Mouse (Mus musculus) midbrain, postnatal 0 days (tissue): ENCODE data around the gene Arel1. TPM values are rescaled to one million over a fixed set of nuclear protein-coding genes. Genes with fewer than 3 reads are reported as not detected.

Experiments used
- ATAC-seq: fragments of 200-750 bp; cut with Nextera tagmentation; 2 replicates; pipeline ENCODE4 v1.8.0; 2017; ENCODE audit warnings: moderate number of reproducible peaks, mild to moderate bottlenecking, moderate TSS enrichment, moderate library complexity; ENCODE audit not compliant: low FRiP score
- DNase-seq: peaks from one replicate; pipeline ENCODE4 v3.0.0-alpha.2; 2015; ENCODE audit warnings: low spot score
- H3K27ac ChIP-seq: fragments of 300-500 bp; sonication (generic); 2 replicates; pipeline ENCODE4 v1.5.1; 2014; ENCODE audit warnings: low read depth, mild to moderate bottlenecking, low read length, mixed read lengths
- H3K27me3 ChIP-seq: fragments of 300-500 bp; sonication (generic); 2 replicates; pipeline ENCODE4 v1.6.1; 2014; ENCODE audit warnings: low read length, control low read depth, mixed read lengths; ENCODE audit not compliant: insufficient read depth
- H3K36me3 ChIP-seq: fragments of 300-500 bp; sonication (generic); 2 replicates; pipeline ENCODE4 v1.6.1; 2014; ENCODE audit warnings: low read length, control low read depth, mixed read lengths; ENCODE audit not compliant: insufficient read depth
- H3K4me1 ChIP-seq: fragments of 300-500 bp; sonication (generic); 2 replicates; pipeline ENCODE4 v1.6.1; 2014; ENCODE audit warnings: mild to moderate bottlenecking, control low read depth, antibody characterized with exemption, low read length, mixed read lengths; ENCODE audit not compliant: insufficient read depth
- H3K4me2 ChIP-seq: fragments of 300-500 bp; sonication (generic); 2 replicates; pipeline ENCODE4 v1.6.1; 2014; ENCODE audit warnings: low read depth, mild to moderate bottlenecking, low read length, mixed read lengths; ENCODE audit not compliant: poor library complexity, severe bottlenecking
- H3K4me3 ChIP-seq: fragments of 300-500 bp; sonication (generic); 2 replicates; pipeline ENCODE4 v1.5.1; 2014; ENCODE audit warnings: low read depth, mild to moderate bottlenecking, low read length, moderate library complexity
- H3K9ac ChIP-seq: fragments of 300-500 bp; sonication (generic); replicated peaks from 2 replicates; pipeline ENCODE4 v1.6.1; 2014; ENCODE audit warnings: mild to moderate bottlenecking, low read length, moderate library complexity, mixed read lengths; ENCODE audit not compliant: poor library complexity, severe bottlenecking
- H3K9me3 ChIP-seq: fragments of 300-500 bp; sonication (generic); 2 replicates; pipeline ENCODE4 v1.6.1; 2016; ENCODE audit warnings: low read length, control low read depth
- CTCF ChIP-seq: IDR thresholded peaks from 2 replicates; pipeline ENCODE4 v1.5.1; 2016; ENCODE audit warnings: antibody characterized with exemption, mild to moderate bottlenecking
- WGBS: fragments of 180-500 bp; shearing (Covaris S2); extraction: QIAGEN DNeasy Blood & Tissue Kit; methylation state at CpG from one replicate; pipeline ENCODE4 v1.1.7; 2014; 5-methylcytosine and 5-hydroxymethylcytosine counted together
- polyA plus RNA-seq: library from polyadenylated mRNA; unstranded; fragments of >200 nt; fragmentation: Nextera tagmentation; extraction: Ambion mirVana; gene quantifications from 2 replicates; pipeline ENCODE4 v1.2.1, GENCODE M21; 2015
- total RNA-seq: library from RNA; depleted of rRNA; stranded (reverse); fragments of >200 nt; gene quantifications from 2 replicates; pipeline ENCODE4 v1.2.3, GENCODE M21; 2014

Arel1 gene
- total and polyA plus RNA-seq, 2 experiments from 2014 or later: 31.7 to 104 TPM

- no peak for TF ChIP-seq CTCF
- Histone ChIP-seq H3K27ac (no peak overlapping the region), H3K4me2 (no peak overlapping the region)
Measured at GRCm38 (mm10) chr12:84907627-84908480, 62.8 kb downstream of the Arel1 start.

DNA sequence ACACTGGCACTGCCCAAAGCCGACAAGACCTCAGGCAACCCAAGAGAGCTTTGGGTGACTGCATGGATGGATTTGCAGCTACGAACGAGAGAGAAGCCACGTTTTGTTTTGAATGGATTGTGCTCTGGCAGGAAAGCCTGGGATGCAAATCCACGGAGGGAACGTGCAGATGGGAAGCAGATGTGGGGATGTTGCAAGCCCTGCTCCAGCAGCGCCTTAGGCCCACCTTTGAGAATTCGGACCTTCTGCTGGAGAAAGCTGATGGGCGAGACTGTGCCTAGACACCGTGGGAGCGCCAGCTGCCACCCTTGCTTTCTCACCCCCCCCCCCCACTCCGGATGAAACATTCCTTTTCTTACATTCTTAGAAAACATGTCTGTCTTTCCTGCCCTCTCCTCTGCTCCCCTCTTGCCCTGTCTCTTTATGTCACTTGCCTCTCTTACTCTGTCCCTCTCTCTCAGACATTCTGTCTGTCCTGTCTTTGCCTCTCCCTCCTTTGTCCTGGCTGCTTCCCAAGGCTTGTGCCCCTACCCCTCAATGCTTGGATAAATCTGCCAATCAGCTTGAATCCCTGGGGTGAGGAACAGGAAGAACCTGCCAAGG is 63.6 kb downstream of the Arel1 start:
- H3K36me3 ChIP-seq: no peaks in the 10 kb centered on the region
- H3K4me1 ChIP-seq: no peaks in the 10 kb centered on the region
- ATAC-seq: no peak
- no peak overlapping the region for H3K4me3 ChIP-seq
- no peak overlapping the region for H3K4me2 ChIP-seq
- no peak for TF ChIP-seq CTCF
- DNase-seq: peak; percentile 21
- 61% methylated on average over 12 of the region's 12 CpGs for WGBS
- no peaks in the 10 kb centered on the region for H3K9me3 ChIP-seq
- no peaks in the 10 kb centered on the region for H3K27me3 ChIP-seq
- no peak overlapping the region for H3K9ac ChIP-seq
- no peak overlapping the region; the same call in 1 of the 2 replicates for H3K27ac ChIP-seq

More at GRCm38 (mm10) chr12:84907627-84908480, 62.8 kb downstream of the Arel1 start:
- DNase-seq: peak; percentile 86
- H3K9ac ChIP-seq: no peak overlapping the region
- H3K9me3 ChIP-seq: no peaks in the 10 kb centered on the region
- no peaks in the 10 kb centered on the region for H3K4me1 ChIP-seq
- peak; percentile 52; the same call in 1 of the 2 replicates for ATAC-seq
- no peaks in the 10 kb centered on the region for H3K27me3 ChIP-seq
- H3K4me3 ChIP-seq: no peak overlapping the region
- whole genome bisulfite sequencing: 58% methylated on average over 10 of the region's 10 CpGs
- H3K36me3 ChIP-seq: no peaks in the 10 kb centered on the region; the same call in 1 of the 2 replicates

- TF ChIP-seq CTCF: no peak
- Histone ChIP-seq H3K4me3 (no peak overlapping the region), H3K9ac (no peak overlapping the region), H3K9me3 (no peaks in the 10 kb centered on the region), H3K27ac (no peak overlapping the region), H3K4me1 (no peaks in the 10 kb centered on the region), H3K27me3 (no peaks in the 10 kb centered on the region), H3K36me3 (no peaks in the 10 kb centered on the region), H3K4me2 (no peak overlapping the region)
- DNase-seq (no peak), ATAC-seq (no peak)
- 71% methylated on average over 7 of the region's 7 CpGs for WGBS
Measured at GRCm38 (mm10) chr12:84904399-84904798, 66.3 kb downstream of the Arel1 start.

- DNase-seq (no peak), ATAC-seq (no peak)
- 78% methylated on average over 7 of the region's 7 CpGs for WGBS
- no peak overlapping the region for H3K4me2 ChIP-seq
- H3K36me3 ChIP-seq: no peaks in the 10 kb centered on the region
- H3K27me3 ChIP-seq: no peaks in the 10 kb centered on the region
- no peak for TF ChIP-seq CTCF
- no peak overlapping the region for H3K4me3 ChIP-seq
- no peaks in the 10 kb centered on the region for H3K4me1 ChIP-seq
- no peak overlapping the region for H3K27ac ChIP-seq
- H3K9ac ChIP-seq: no peak overlapping the region
- no peaks in the 10 kb centered on the region for H3K9me3 ChIP-seq
Measured at GRCm38 (mm10) chr12:84900317-84900716, 70.4 kb downstream of the Arel1 start.

DNA sequence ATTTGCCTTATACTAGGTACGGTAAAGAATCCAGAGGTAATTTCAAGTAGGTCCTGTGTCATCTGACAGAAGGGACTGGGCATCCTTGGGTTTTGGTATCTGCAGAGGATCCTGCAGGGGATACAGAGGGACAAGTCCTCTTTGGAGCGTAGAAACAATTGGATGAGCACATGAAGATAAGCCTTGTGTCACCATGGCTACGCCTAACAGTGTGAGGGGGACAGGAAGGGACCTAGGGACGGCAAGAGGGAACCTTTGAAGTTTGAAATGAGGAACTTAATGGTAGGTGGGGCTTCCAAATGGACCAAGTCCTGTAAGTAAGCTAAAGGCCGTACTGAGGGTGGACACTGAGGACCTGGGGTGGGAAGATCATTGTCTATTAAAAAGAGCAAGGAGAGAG is 73.4 kb downstream of the Arel1 start:
- no peak for TF ChIP-seq CTCF
- 76% methylated on average over 5 of the region's 5 CpGs for WGBS
- H3K27ac ChIP-seq: no peak overlapping the region

DNA sequence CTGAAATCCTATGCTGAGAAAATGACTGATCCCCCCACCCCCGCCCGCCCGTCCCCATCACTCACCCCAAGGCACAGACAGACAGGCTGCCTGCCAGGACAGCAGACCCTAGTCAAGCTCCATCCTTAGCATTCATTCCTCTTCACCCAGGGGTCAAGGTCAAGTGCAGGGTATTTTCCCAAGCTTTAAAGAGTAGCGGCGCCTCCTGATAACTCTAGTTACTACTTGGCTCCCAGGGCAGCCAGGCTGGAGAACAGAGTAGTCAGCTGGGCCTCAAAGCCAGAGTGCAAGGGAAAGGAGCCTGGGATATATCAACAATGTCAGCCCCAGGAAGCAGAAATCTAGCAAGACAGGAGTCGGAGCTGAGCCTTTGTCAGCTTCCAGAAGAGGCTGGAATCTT is 74.5 kb downstream of the Arel1 start:
- no peaks in the 10 kb centered on the region for H3K27me3 ChIP-seq
- H3K4me2 ChIP-seq: no peak overlapping the region
- no peak for ATAC-seq
- H3K27ac ChIP-seq: no peak overlapping the region
- 80% methylated on average over 6 of the region's 6 CpGs for WGBS
- TF ChIP-seq CTCF: no peak
- no peaks in the 10 kb centered on the region for H3K36me3 ChIP-seq
- no peak for DNase-seq
- no peak overlapping the region for H3K4me3 ChIP-seq
- no peak overlapping the region for H3K9ac ChIP-seq
- H3K9me3 ChIP-seq: no peaks in the 10 kb centered on the region
- H3K4me1 ChIP-seq: no peaks in the 10 kb centered on the region

More for the DNA sequence above, 73.4 kb downstream of the Arel1 start:
- Histone ChIP-seq H3K4me2 (no peak overlapping the region), H3K9ac (no peak overlapping the region), H3K9me3 (no peaks in the 10 kb centered on the region), H3K4me1 (no peaks in the 10 kb centered on the region), H3K36me3 (no peaks in the 10 kb centered on the region), H3K27me3 (no peaks in the 10 kb centered on the region), H3K4me3 (no peak overlapping the region)
- DNase-seq (no peak), ATAC-seq (no peak)
